Mouse (Mus musculus) frontal cortex, adult 2 months (tissue): ENCODE data around the gene Rdm1. TPM values are rescaled to one million over a fixed set of nuclear protein-coding genes. Genes with fewer than 3 reads are reported as not detected.
"Not testable (repeated sequence)": the region's sequence is repeated elsewhere in the genome, so short reads cannot be mapped to it uniquely, and the experiment has no call there.

Experiments
- DNase-seq, 2 experiments: peaks; one replicate each; pipeline ENCODE4 v3.0.0; 2022; ENCODE audit warnings: low spot score in 1 of 2; ENCODE audit errors: extremely low spot score in 1 of 2
- polyA plus RNA-seq: library from polyadenylated mRNA; depleted of rRNA; stranded (reverse); fragments of >200 nt; gene quantifications from 2 replicates; pipeline ENCODE4 v1.2.3, GENCODE M21; 2012

Rdm1 gene
- polyA plus RNA-seq, 1 experiment: 11.9 TPM

DNA sequence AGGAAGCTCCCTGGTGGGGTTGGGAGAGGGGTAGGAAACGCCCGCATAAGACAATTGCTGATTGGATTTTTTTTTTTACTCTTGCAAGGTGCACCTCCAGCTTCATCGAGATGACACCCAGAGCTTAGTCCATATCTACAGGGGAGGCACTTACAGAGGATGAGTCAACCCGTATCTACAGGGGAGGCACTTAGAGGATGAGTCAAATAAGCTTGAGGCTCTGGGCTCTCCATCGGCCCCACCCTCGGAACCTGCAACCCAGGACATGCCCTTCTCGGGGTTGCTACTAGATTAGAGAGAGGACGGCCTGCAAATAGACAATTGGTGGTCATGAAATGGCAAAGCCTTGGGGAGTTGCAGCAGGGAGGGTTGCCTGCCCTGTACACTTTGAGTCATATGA lies 10.9 kb upstream of the Rdm1 start:
- DNase-seq: no peak

GRCm38 (mm10) chr11:101616948-101617767 lies 9.8 kb upstream of the Rdm1 start:
- DNase-seq: no peak

DNA sequence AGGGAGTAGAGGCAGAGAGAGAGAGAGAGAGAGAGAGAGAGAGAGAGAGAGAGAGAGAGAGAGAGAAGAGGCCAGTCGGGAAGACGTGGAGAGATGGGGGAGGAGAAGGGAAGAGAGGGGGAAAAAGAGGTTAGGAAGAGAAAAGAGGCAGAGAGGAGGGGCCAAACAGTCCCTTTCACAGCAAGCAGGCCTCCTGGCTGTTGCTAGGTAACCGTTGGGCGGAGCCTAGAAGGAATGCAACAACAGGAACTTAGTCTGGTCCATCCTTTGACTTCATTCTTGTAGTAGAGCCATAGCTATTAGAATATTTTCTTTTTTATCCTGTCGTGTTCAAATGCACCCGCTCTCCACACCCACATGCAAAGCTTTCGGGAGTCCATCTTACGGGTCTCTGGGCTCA lies 9.1 kb upstream of the Rdm1 start:
- no peak for DNase-seq

GRCm38 (mm10) chr11:101618596-101618995 lies 8.4 kb upstream of the Rdm1 start:
- no peak for DNase-seq

DNA sequence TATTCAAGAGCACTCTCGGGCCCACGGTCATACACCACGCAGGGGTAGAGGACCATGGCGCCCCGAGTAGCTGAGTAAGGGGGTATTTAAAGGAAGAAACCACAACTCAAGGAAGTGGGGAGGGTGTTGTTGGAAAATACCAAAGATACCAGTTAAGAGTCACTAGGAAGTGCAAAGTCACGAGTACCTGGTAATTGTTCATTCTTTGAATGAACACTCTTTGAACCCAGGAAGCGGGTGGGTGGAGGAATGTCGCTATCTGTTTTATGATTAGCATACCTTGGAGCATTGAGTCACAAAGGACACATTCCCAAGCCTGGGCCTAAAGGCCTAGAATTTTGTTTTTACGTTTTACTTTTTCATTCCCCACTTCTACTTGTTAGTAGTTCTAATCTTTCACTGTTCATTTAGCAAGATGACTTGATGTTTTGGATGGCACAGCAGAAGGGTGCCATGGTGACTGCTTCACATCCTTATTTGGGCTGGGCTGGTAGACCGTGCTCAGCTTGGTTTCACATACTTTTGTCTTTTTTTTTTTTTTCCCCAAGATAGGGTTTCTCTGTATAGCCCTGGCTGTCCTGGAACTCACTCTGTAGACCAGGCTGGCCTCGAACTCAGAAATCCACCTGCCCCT lies 6.9 kb upstream of the Rdm1 start:
- not testable (repeated sequence) for DNase-seq

DNA sequence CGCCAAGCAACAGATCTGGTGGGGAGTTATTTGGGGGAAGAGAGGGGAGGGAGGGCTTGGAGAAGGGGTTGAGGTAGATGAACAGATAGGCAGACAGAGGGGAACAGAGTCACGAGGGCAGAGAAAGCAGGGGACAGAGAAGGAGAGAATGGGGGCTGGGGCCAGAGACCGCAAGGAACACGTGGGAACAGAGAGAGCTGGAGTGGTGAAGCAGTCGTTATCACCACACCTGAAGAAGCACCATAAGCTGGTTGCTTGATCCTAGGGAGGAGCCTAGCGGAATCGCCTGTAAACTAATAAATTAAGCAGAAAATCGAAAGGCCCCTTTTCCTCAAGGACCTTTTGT lies 373 bp upstream of the Rdm1 start:
- DNase-seq: no peak

DNA sequence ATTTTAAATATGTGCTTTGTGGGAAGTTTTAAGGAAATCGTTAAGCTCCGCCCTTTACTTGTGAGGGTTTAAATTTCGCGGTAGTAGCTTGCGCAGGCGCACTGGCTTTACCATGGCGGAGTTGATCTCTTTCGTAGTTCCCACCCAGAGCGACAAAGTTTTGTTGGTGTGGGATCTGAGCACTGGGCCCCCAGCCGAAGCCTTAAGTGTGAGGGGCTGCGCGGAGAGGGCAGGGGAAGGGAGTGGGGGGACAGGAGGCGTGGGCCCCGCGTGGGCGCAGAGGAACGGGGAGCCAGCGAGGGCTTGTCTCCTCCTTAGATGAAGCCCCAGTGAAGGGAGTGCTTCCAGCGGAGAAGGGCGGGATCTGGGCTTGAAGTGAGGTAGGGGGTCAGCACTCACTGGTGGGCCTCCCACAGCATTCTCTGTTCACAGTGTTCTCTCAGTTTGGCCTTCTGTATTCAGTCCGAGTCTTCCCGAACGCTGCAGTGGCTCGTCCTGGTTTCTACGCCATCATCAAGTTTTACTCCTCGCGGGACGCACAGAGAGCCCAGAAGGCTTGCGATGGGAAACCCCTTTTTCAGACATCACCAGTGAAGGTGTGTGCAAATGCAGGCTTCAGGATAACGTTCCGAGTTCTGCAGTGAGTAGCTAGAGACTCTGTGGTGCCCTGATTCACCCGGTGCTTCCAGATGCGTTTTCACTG lies 1.0 kb downstream of the Rdm1 start:
- DNase-seq: peak; percentile 44 to 87

DNA sequence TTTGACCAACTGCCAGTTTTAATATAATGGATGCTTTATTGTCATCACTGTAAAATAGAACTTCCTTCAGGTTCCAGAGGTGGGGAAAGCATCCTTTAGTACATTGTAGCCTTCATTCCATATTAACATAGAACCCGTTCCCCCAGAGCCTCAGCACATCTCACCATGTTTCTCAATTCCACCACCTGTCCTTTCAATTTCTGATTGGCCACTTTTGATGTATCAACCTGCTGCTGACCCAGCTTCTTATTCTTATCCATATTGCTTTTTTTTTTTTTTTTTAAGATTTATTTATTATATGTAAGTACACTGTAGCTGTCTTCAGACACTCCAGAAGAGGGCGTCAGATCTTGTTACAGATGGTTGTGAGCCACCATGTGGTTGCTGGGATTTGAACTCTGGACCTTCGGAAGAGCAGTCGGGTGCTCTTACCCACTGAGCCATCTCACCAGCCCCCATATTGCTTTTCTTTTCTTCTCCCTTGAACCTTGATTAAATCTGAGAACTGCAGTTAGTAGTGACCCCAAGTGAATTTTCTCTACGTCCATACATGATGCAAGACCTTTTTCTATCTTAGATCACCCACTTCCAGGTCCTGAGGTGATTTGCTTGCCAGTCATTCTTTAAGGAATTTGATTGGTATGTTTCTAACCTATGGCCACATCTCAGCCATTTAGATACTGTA lies 1.9 kb downstream of the Rdm1 start:
- DNase-seq: not testable (repeated sequence)

GRCm38 (mm10) chr11:101635660-101636059 lies 8.7 kb downstream of the Rdm1 start:
- DNase-seq: no peak

DNA sequence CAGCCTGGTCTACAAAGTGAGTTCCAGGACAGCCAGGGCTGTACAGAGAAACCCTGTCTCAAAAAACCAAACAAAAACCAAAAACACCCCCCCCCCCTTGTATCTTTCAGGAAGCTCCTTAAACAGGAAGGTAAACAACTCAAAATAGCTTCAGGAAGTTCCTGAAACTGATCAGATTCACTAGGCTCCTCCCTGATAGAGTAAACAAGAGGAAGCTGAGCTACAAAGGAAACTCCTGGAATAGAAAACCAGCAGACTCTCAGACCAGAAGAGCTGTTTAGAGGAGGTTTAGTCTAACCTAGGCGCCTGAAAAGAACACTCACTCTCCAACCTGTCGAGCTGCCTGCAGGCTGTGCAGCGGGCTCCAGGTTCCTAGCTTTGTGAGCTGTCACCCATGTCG lies 12.8 kb downstream of the Rdm1 start:
- DNase-seq: no peak

DNA sequence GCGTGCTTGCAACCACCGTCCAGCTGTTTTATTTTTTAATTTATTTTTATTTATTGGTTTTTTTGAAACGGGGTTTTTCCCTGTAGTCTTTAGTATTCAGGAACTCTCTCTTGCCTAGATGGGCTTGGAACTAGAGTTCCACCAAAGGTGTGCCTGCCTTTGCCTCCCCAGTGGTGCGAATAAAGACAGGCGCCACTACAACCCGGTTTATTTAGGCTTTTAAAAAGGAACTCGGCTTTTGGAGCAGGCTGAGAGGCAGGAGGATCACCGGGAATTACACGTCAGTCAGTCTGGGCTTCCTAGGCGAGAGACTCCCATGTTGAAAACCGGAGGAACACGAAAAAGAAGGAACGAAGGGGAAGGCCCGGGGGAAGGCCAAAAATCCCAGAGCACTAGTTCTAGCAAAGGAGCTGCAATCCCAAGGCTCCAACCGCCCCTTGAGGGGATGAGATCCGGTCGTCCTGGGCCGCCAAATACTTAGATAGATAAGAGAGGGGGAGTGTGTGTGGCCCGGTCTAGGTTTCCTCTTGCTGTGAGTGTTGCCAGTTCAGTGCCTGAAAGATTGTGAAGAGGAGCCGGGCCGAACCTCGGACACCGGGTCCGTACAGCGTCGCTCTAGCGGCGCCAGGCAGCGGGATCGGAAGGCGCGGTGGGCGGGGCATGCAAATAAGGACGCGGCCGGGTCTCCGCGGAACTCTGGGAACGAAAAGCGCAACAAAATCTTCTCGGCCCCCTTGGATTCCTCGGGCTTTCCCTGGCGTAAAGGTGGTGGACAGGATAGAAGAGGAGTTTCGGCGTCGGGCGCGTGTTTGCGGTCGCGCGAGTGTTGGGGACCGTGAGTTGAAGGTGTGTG lies 14.1 kb downstream of the Rdm1 start:
- DNase-seq: peak; percentile 38 to 81

DNA sequence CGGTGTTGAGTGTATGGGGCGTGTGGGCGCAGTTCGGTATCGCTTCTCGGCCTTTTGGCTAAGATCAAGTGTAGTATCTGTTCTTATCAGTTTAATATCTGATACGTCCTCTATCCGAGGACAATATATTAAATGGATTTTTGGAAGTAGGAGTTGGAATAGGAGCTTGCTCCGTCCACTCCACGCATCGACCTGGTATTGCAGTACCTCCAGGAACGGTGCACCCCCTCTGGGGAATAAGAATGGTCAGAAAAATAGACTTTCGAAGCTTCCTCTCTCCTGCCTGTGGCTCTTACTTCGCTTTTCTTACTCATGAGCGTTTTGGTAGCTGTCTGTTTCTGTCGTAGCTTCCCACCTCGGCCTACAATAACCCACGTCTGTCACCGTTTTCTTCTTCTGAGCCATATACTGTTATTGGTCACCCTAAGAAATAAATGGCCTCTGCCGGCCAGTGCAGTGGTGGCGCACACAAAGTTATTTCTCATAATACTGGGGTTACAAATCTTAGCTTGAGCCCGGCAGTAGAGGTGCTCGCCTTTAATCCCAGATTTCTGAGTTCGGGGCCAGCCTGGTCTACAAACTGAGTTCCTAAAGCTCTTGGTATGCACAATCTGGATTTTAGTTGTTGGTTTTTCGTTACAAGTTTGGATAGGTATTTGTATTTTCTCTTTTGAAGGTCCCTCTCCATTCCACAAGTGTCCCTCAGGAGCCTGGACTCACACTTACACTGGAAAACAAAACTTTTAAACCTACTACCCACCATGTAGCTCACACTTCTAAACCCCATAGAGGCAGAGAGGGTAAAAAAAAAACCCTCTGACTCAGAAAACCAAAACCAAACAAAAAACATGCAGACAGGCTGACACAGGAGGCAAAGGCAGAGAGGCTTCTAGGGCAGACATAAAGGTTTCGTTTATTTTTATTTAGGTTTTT lies 15.0 kb downstream of the Rdm1 start:
- peak; percentile 21 to 36 for DNase-seq

GRCm38 (mm10) chr11:101642931-101643330 lies 15.9 kb downstream of the Rdm1 start:
- DNase-seq: no peak

DNA sequence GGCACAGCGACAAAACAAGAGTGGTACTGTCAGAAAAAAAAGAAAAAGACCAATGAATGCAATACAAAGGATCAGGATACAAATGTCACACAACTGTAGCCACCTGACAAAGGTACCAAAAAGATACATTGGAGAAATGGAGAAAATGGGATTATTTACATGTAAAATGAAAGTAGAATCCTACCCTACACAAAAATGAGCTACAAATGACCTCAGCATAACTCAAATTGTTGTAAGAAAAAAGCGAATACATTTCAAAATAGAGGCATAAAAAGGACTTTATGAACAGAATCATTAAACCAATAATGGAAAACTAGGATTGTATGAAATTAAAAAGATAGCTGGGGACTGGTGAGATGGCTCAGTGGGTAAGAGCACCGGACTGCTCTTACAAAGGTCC lies 17.6 kb downstream of the Rdm1 start:
- DNase-seq: no peak

GRCm38 (mm10) chr11:101645043-101645410 lies 18.0 kb downstream of the Rdm1 start:
- not testable (repeated sequence) for DNase-seq

- peak in 1 of 2 experiments; percentile 63 for DNase-seq
Measured at GRCm38 (mm10) chr11:101645411-101646282, 18.7 kb downstream of the Rdm1 start.

GRCm38 (mm10) chr11:101646283-101646794 lies 19.3 kb downstream of the Rdm1 start:
- DNase-seq: not testable (repeated sequence)

- DNase-seq: not testable (repeated sequence)
Measured at GRCm38 (mm10) chr11:101647093-101647492, 20.1 kb downstream of the Rdm1 start.
